In the genomic region with DNA sequence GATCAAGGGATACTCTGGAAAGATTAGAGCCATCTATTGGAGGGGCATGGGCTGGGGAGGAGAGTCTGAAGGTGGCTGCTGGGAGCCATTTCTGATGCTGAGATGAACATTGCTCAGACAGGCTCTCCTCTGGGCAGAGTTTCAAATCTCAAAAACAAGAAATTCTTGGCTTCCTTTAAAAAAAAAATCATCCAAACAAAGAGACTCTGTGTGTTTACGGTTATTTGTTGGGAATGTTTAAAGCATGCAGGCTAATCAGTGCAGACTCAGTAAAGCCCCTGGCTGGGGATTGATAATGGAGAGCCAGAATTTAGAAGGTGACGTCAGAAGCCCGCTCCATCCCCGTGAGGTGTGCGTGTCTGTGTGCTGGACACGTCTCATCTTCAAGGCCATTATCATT, we compare ENCODE assay signal across 23 mouse cellular contexts.
DNase-seq lines count a peak whose midpoint lies in the region; ATAC-seq and TF ChIP-seq lines count a peak whose summit lies in the region.
"Had no signal": no experiment of that assay in that cellular context is flagged by ENCODE, and none has a peak within 500 bp of the region (broad histone marks: within the 10 kb centered on the region; RNA-seq: fewer than 3 reads in every experiment).

No protein-coding gene starts in this region.

- H3K9me3 ChIP-seq in lung, embryonic 14.5 days (ENCODE audit: low read depth, low read length) = no peaks in the 10 kb centered on the region
- H3K9me3 ChIP-seq: embryonic facial prominence, embryonic 12.5 days; forebrain, embryonic 12.5 days; hindbrain, embryonic 12.5 days; hindbrain, embryonic 15.5 days had no signal

- no peaks in the 10 kb centered on the region for H3K36me3 ChIP-seq in lung, embryonic 14.5 days (ENCODE audit: insufficient read depth)
- H3K36me3 ChIP-seq: embryonic facial prominence, embryonic 12.5 days; forebrain, embryonic 12.5 days; hindbrain, embryonic 12.5 days; hindbrain, embryonic 15.5 days had no signal

- no peak overlapping the region for H3K27ac ChIP-seq in lung, embryonic 14.5 days (ENCODE audit: low read depth)
- H3K27ac ChIP-seq: embryonic facial prominence, embryonic 12.5 days; forebrain, embryonic 12.5 days; gastrocnemius, adult 2 months; hindbrain, embryonic 12.5 days; hindbrain, embryonic 15.5 days had no signal

- peaks cover 5% of the 10 kb centered on the region; the same call in 1 of the 2 replicates for H3K4me1 ChIP-seq in lung, embryonic 14.5 days (ENCODE audit: insufficient read depth)

- H3K27me3 ChIP-seq in lung, embryonic 14.5 days (ENCODE audit: insufficient read depth, low read length) = no peaks in the 10 kb centered on the region
- H3K27me3 ChIP-seq: embryonic facial prominence, embryonic 12.5 days; hindbrain, embryonic 12.5 days; hindbrain, embryonic 15.5 days had no signal

- H3K9ac ChIP-seq in lung, embryonic 14.5 days = no peak overlapping the region
- H3K9ac ChIP-seq: embryonic facial prominence, embryonic 12.5 days; forebrain, embryonic 12.5 days; hindbrain, embryonic 12.5 days; hindbrain, embryonic 15.5 days had no signal

- ATAC-seq in lung, embryonic 14.5 days (ENCODE audit: insufficient read depth) = no peak
- ATAC-seq: activated CD4-positive, CD25-positive, alpha-beta regulatory T cell, adult 4 months; CD4-positive, CD25-positive, alpha-beta regulatory T cell, adult 4 months; forebrain, embryonic 16.5 days had no signal

- TF ChIP-seq CTCF in lung, embryonic 14.5 days (IDR thresholded peaks at IDR 0.05; ENCODE audit: low read depth) = no peak
- TF ChIP-seq CTCF in brain, embryonic 14.5 days (IDR thresholded peaks at IDR 0.05; ENCODE audit: borderline replicate concordance, extremely low read depth, insufficient read depth, insufficient read length) = no peak

- DNase-seq in lung, embryonic 14.5 days = peak; percentile 62
- no peak for DNase-seq in lung, postnatal 25 days (ENCODE audit: low spot score)
- DNase-seq in lung, postnatal 10 days = peak; percentile 26
- no peak for DNase-seq in lung, postnatal 14 days
- DNase-seq in Muller cell, postnatal 12 days (ENCODE audit: inconsistent ontology term) = peak; percentile 91
- peak; percentile 35 for DNase-seq in brain, embryonic 14.5 days (ENCODE audit: low read depth)
- DNase-seq: adrenal gland, adult 8-10 months; adrenal gland, postnatal 25 days; cerebellum, adult 18-20 months; cerebellum, adult 9-10 months; cerebellum, postnatal 14 days; gastrocnemius, adult 2 months; gastrocnemius, postnatal 14 days; heart, adult 11 months had no signal

- TF ChIP-seq POLR2A in brain, embryonic 14.5 days (IDR thresholded peaks at IDR 0.05; ENCODE audit: borderline replicate concordance, extremely low read depth, insufficient read depth, insufficient read length, poor library complexity, severe bottlenecking) = no peak

- H3K4me2 ChIP-seq in lung, embryonic 14.5 days = no peak overlapping the region
- H3K4me2 ChIP-seq: embryonic facial prominence, embryonic 12.5 days; forebrain, embryonic 12.5 days; heart, embryonic 11.5 days; hindbrain, embryonic 12.5 days; hindbrain, embryonic 15.5 days had no signal

- no peak overlapping the region for H3K4me3 ChIP-seq in lung, embryonic 14.5 days (ENCODE audit: low read depth, low read length)
- H3K4me3 ChIP-seq: embryonic facial prominence, embryonic 12.5 days; erythroblast, embryonic 14.5 days; forebrain, embryonic 12.5 days; gastrocnemius, adult 2 months; hindbrain, embryonic 12.5 days; hindbrain, embryonic 15.5 days had no signal

- WGBS in lung, embryonic 14.5 days = 45% methylated on average over 6 of the region's 6 CpGs

Comparison
In these comparisons a context has a peak if more than half of its experiments do, and no peak if none do; other contexts are left out.
1. DNase-seq: peak in lung, embryonic 14.5 days (single experiment), lung, postnatal 10 days (single experiment), Muller cell, postnatal 12 days (single experiment) and brain, embryonic 14.5 days (single experiment); none in lung, postnatal 25 days (single experiment) and lung, postnatal 14 days (single experiment).